Mouse (Mus musculus): ENCODE measurements around the gene Wdr62. TPM values are rescaled to one million over a fixed set of nuclear protein-coding genes. Genes with fewer than 3 reads are reported as not detected.
A peak's percentile ranks its signal among the peaks of the same experiment; 100 is the strongest.

Gene Wdr62
- polyA plus RNA-seq, 1 experiment: 8.2 TPM

- H3K4me1 ChIP-seq (ENCODE audit: control insufficient read depth, insufficient read depth, low read length): no peaks in the 10 kb centered on the region
- H3K27ac ChIP-seq (ENCODE audit: insufficient read depth, low read length): no peak within 1 kb of the TSS
- peak; percentile 99 for TF ChIP-seq POLR2A (IDR thresholded peaks at IDR 0.05; ENCODE audit: low read depth, low read length)
- no peak for TF ChIP-seq CTCF (IDR thresholded peaks at IDR 0.05; ENCODE audit: borderline replicate concordance, insufficient read depth, low read length)
- peak within 1 kb of the TSS; percentile 73 for H3K4me3 ChIP-seq (ENCODE audit: insufficient read depth, low read length)
These were observed 28.1 kb upstream of the Wdr62 start, which contains the start of gene Alkbh6 for GRCm38 (mm10) chr7:30308076-30309005. Gene Alkbh6, plus strand, starts transcription at chr7:30308717.

- Histone ChIP-seq H3K4me3 (ENCODE audit: insufficient read depth, low read length) (no peak overlapping the region), H3K27ac (ENCODE audit: insufficient read depth, low read length) (no peak overlapping the region), H3K4me1 (ENCODE audit: control insufficient read depth, insufficient read depth, low read length) (no peaks in the 10 kb centered on the region)
- no peak for TF ChIP-seq CTCF (IDR thresholded peaks at IDR 0.05; ENCODE audit: borderline replicate concordance, insufficient read depth, low read length)
- no peak for TF ChIP-seq POLR2A (IDR thresholded peaks at IDR 0.05; ENCODE audit: low read depth, low read length)
These were observed 26.0 kb upstream of the Wdr62 start for GRCm38 (mm10) chr7:30306083-30306779.

- TF ChIP-seq POLR2A (IDR thresholded peaks at IDR 0.05; ENCODE audit: low read depth, low read length): no peak
- TF ChIP-seq CTCF (IDR thresholded peaks at IDR 0.05; ENCODE audit: borderline replicate concordance, insufficient read depth, low read length): no peak
- Histone ChIP-seq H3K27ac (ENCODE audit: insufficient read depth, low read length) (no peak overlapping the region), H3K4me3 (ENCODE audit: insufficient read depth, low read length) (no peak overlapping the region), H3K4me1 (ENCODE audit: control insufficient read depth, insufficient read depth, low read length) (no peaks in the 10 kb centered on the region)
These were observed 20.7 kb upstream of the Wdr62 start for GRCm38 (mm10) chr7:30300914-30301313.

- H3K4me3 ChIP-seq (ENCODE audit: insufficient read depth, low read length): no peak overlapping the region
- TF ChIP-seq CTCF (IDR thresholded peaks at IDR 0.05; ENCODE audit: borderline replicate concordance, insufficient read depth, low read length) (no peak), POLR2A (IDR thresholded peaks at IDR 0.05; ENCODE audit: low read depth, low read length) (no peak)
These were observed 17.0 kb upstream of the Wdr62 start for GRCm38 (mm10) chr7:30297266-30297665.

GRCm38 (mm10) chr7:30296816-30297215, 16.6 kb upstream of the Wdr62 start:
- Histone ChIP-seq H3K27ac (ENCODE audit: insufficient read depth, low read length) (no peak overlapping the region), H3K4me1 (ENCODE audit: control insufficient read depth, insufficient read depth, low read length) (no peaks in the 10 kb centered on the region), H3K4me3 (ENCODE audit: insufficient read depth, low read length) (no peak overlapping the region)
- TF ChIP-seq CTCF (IDR thresholded peaks at IDR 0.05; ENCODE audit: borderline replicate concordance, insufficient read depth, low read length): no peak
- no peak for TF ChIP-seq POLR2A (IDR thresholded peaks at IDR 0.05; ENCODE audit: low read depth, low read length)

More at GRCm38 (mm10) chr7:30297266-30297665, 17.0 kb upstream of the Wdr62 start:
- no peak overlapping the region for H3K27ac ChIP-seq (ENCODE audit: insufficient read depth, low read length)
- no peaks in the 10 kb centered on the region for H3K4me1 ChIP-seq (ENCODE audit: control insufficient read depth, insufficient read depth, low read length)

GRCm38 (mm10) chr7:30295103-30295502, 14.9 kb upstream of the Wdr62 start:
- TF ChIP-seq CTCF (IDR thresholded peaks at IDR 0.05; ENCODE audit: borderline replicate concordance, insufficient read depth, low read length) (no peak), POLR2A (IDR thresholded peaks at IDR 0.05; ENCODE audit: low read depth, low read length) (no peak)

GRCm38 (mm10) chr7:30294296-30294695, 14.1 kb upstream of the Wdr62 start:
- Histone ChIP-seq H3K27ac (ENCODE audit: insufficient read depth, low read length) (no peak overlapping the region), H3K4me1 (ENCODE audit: control insufficient read depth, insufficient read depth, low read length) (no peaks in the 10 kb centered on the region), H3K4me3 (ENCODE audit: insufficient read depth, low read length) (no peak overlapping the region)
- TF ChIP-seq POLR2A (IDR thresholded peaks at IDR 0.05; ENCODE audit: low read depth, low read length): no peak

More at GRCm38 (mm10) chr7:30295103-30295502, 14.9 kb upstream of the Wdr62 start:
- H3K27ac ChIP-seq (ENCODE audit: insufficient read depth, low read length): no peak overlapping the region
- no peak overlapping the region for H3K4me3 ChIP-seq (ENCODE audit: insufficient read depth, low read length)
- H3K4me1 ChIP-seq (ENCODE audit: control insufficient read depth, insufficient read depth, low read length): no peaks in the 10 kb centered on the region

GRCm38 (mm10) chr7:30293795-30294194, 13.6 kb upstream of the Wdr62 start:
- Histone ChIP-seq H3K4me3 (ENCODE audit: insufficient read depth, low read length) (no peak overlapping the region), H3K27ac (ENCODE audit: insufficient read depth, low read length) (no peak overlapping the region), H3K4me1 (ENCODE audit: control insufficient read depth, insufficient read depth, low read length) (no peaks in the 10 kb centered on the region)
- no peak for TF ChIP-seq CTCF (IDR thresholded peaks at IDR 0.05; ENCODE audit: borderline replicate concordance, insufficient read depth, low read length)
- TF ChIP-seq POLR2A (IDR thresholded peaks at IDR 0.05; ENCODE audit: low read depth, low read length): no peak

GRCm38 (mm10) chr7:30291215-30292131, 11.3 kb upstream of the Wdr62 start, which contains the start of gene Clip3:
Gene Clip3, plus strand, starts transcription at chr7:30291728.
- Histone ChIP-seq H3K4me3 (ENCODE audit: insufficient read depth, low read length) (peak within 1 kb of the TSS; percentile 95), H3K27ac (ENCODE audit: insufficient read depth, low read length) (peak within 1 kb of the TSS; percentile 6; the same call in 1 of the 2 replicates), H3K4me1 (ENCODE audit: control insufficient read depth, insufficient read depth, low read length) (peaks cover 3% of the 10 kb centered on the region; the same call in 1 of the 2 replicates)
- TF ChIP-seq CTCF (IDR thresholded peaks at IDR 0.05; ENCODE audit: borderline replicate concordance, insufficient read depth, low read length): no peak
- TF ChIP-seq POLR2A (IDR thresholded peaks at IDR 0.05; ENCODE audit: low read depth, low read length): peak; percentile 98

All from embryonic fibroblast, embryonic 13.5 days (primary cell).